ENCODE assay signal across 9 mouse cellular contexts in the genomic region with DNA sequence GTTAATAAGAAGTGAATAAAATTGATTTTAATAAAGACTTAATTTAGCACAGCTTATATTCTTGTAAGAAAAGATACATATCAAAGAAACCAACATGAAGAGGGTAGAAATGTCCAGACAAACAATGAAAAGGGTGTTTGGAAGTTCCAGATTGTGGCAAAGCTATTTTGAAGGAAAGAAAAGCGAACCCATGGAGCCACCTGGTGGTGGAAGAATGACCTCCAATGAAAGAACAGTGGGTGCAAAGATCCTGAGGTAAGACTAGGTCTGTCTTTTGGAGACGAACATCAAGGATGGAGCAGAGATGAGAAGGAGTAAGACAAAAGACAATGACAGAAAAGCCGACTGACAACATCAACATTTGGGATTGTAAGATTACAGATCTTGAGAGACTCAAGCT.
DNase-seq lines count a peak whose midpoint lies in the region; ATAC-seq and TF ChIP-seq lines count a peak whose summit lies in the region.
"Had no signal": no experiment of that assay in that cellular context is flagged by ENCODE, and none has a peak within 500 bp of the region (broad histone marks: within the 10 kb centered on the region; RNA-seq: fewer than 3 reads in every experiment).

No protein-coding gene starts in this region.

- no peak overlapping the region for H3K4me3 ChIP-seq in forebrain, embryonic 14.5 days (ENCODE audit: low read depth, low read length)
- H3K4me3 ChIP-seq in forebrain, embryonic 10.5 days, result no peak overlapping the region
- no peak overlapping the region for H3K4me3 ChIP-seq in lung, postnatal 0 days (ENCODE audit: low read depth, low read length)
- no peak overlapping the region for H3K4me3 ChIP-seq in limb, embryonic 10.5 days
- H3K4me3 ChIP-seq in intestine, embryonic 15.5 days (replicated peaks), result no peak overlapping the region
- H3K4me3 ChIP-seq: limb, embryonic 15.5 days had no signal

- WGBS in forebrain, embryonic 14.5 days, result 48% methylated on average over 3 of the region's 3 CpGs
- WGBS in forebrain, embryonic 10.5 days, result 55% methylated on average over 3 of the region's 3 CpGs
- 30% methylated on average over 3 of the region's 3 CpGs for WGBS in lung, postnatal 0 days
- WGBS in limb, embryonic 10.5 days, result 60% methylated on average over 3 of the region's 3 CpGs
- WGBS in intestine, embryonic 15.5 days, result 55% methylated on average over 3 of the region's 3 CpGs

- no peak for TF ChIP-seq EP300 in lung, postnatal 0 days (IDR thresholded peaks at IDR 0.05)

- no peak overlapping the region for H3K27ac ChIP-seq in forebrain, embryonic 14.5 days (ENCODE audit: low read depth, low read length)
- no peak overlapping the region for H3K27ac ChIP-seq in forebrain, embryonic 10.5 days
- no peak overlapping the region for H3K27ac ChIP-seq in lung, postnatal 0 days (ENCODE audit: low read length)
- no peak overlapping the region for H3K27ac ChIP-seq in limb, embryonic 10.5 days
- no peak overlapping the region for H3K27ac ChIP-seq in intestine, embryonic 15.5 days
- H3K27ac ChIP-seq: limb, embryonic 15.5 days had no signal

- no peak overlapping the region for H3K9ac ChIP-seq in forebrain, embryonic 14.5 days (ENCODE audit: low read length)
- H3K9ac ChIP-seq in lung, postnatal 0 days (replicated peaks; ENCODE audit: low read depth), result no peak overlapping the region
- no peak overlapping the region for H3K9ac ChIP-seq in intestine, embryonic 15.5 days
- H3K9ac ChIP-seq: limb, embryonic 15.5 days had no signal

- no peaks in the 10 kb centered on the region for H3K27me3 ChIP-seq in forebrain, embryonic 14.5 days (replicated peaks; ENCODE audit: control insufficient read depth, insufficient read depth, low read length)
- H3K27me3 ChIP-seq in forebrain, embryonic 10.5 days (ENCODE audit: poor library complexity, severe bottlenecking), result no peaks in the 10 kb centered on the region
- H3K27me3 ChIP-seq in lung, postnatal 0 days (replicated peaks; ENCODE audit: insufficient read depth, low read length), result no peaks in the 10 kb centered on the region
- H3K27me3 ChIP-seq in limb, embryonic 10.5 days (ENCODE audit: low read depth, poor library complexity, severe bottlenecking), result no peaks in the 10 kb centered on the region
- H3K27me3 ChIP-seq in intestine, embryonic 15.5 days (replicated peaks), result no peaks in the 10 kb centered on the region
- H3K27me3 ChIP-seq: limb, embryonic 15.5 days had no signal

- ATAC-seq in forebrain, embryonic 14.5 days, result no peak
- no peak for ATAC-seq in lung, postnatal 0 days
- no peak for ATAC-seq in intestine, embryonic 15.5 days

- DNase-seq in forebrain, embryonic 14.5 days (ENCODE audit: low spot score), result peak; percentile 54
- no peak for DNase-seq in forebrain, embryonic 10.5 days (ENCODE audit: extremely low spot score, low spot score)
- peak; percentile 10 for DNase-seq in lung, postnatal 0 days (ENCODE audit: low spot score)
- no peak for DNase-seq in lung, adult 18-20 months
- DNase-seq in adrenal gland, postnatal 14 days, result peak; percentile 9
- peak; percentile 31 for DNase-seq in limb, embryonic 10.5 days (ENCODE audit: low spot score)
- no peak for DNase-seq in spleen, adult 18-20 months

- peak; percentile 69 for TF ChIP-seq CTCF in lung, postnatal 0 days (IDR thresholded peaks at IDR 0.05)

- no peaks in the 10 kb centered on the region for H3K4me1 ChIP-seq in forebrain, embryonic 14.5 days (ENCODE audit: control insufficient read depth, insufficient read depth, low read length)
- no peaks in the 10 kb centered on the region for H3K4me1 ChIP-seq in forebrain, embryonic 10.5 days
- no peaks in the 10 kb centered on the region for H3K4me1 ChIP-seq in lung, postnatal 0 days (ENCODE audit: insufficient read depth, low read depth, low read length)
- H3K4me1 ChIP-seq in limb, embryonic 10.5 days, result no peaks in the 10 kb centered on the region
- H3K4me1 ChIP-seq in intestine, embryonic 15.5 days (replicated peaks), result no peaks in the 10 kb centered on the region
- H3K4me1 ChIP-seq: limb, embryonic 15.5 days had no signal

- no peaks in the 10 kb centered on the region for H3K9me3 ChIP-seq in forebrain, embryonic 14.5 days (replicated peaks; ENCODE audit: control insufficient read depth, low read length)
- no peaks in the 10 kb centered on the region for H3K9me3 ChIP-seq in forebrain, embryonic 10.5 days
- H3K9me3 ChIP-seq in lung, postnatal 0 days (ENCODE audit: low read length), result no peaks in the 10 kb centered on the region
- H3K9me3 ChIP-seq in limb, embryonic 10.5 days (replicated peaks), result no peaks in the 10 kb centered on the region
- no peaks in the 10 kb centered on the region for H3K9me3 ChIP-seq in intestine, embryonic 15.5 days
- H3K9me3 ChIP-seq: limb, embryonic 15.5 days had no signal

- H3K36me3 ChIP-seq in forebrain, embryonic 14.5 days (ENCODE audit: control insufficient read depth, insufficient read depth, low read length), result no peaks in the 10 kb centered on the region
- no peaks in the 10 kb centered on the region for H3K36me3 ChIP-seq in forebrain, embryonic 10.5 days (replicated peaks)
- no peaks in the 10 kb centered on the region for H3K36me3 ChIP-seq in lung, postnatal 0 days (ENCODE audit: insufficient read depth, low read length)
- no peaks in the 10 kb centered on the region for H3K36me3 ChIP-seq in limb, embryonic 10.5 days
- H3K36me3 ChIP-seq in intestine, embryonic 15.5 days, result no peaks in the 10 kb centered on the region
- H3K36me3 ChIP-seq: limb, embryonic 15.5 days had no signal

- H3K4me2 ChIP-seq in forebrain, embryonic 14.5 days (ENCODE audit: low read length), result no peak overlapping the region
- H3K4me2 ChIP-seq in lung, postnatal 0 days (replicated peaks; ENCODE audit: low read depth, low read length), result no peak overlapping the region
- H3K4me2 ChIP-seq in intestine, embryonic 15.5 days (replicated peaks), result no peak overlapping the region
- H3K4me2 ChIP-seq: limb, embryonic 15.5 days had no signal

Comparison
In these comparisons a context has a peak if more than half of its experiments do, and no peak if none do; other contexts are left out.
1. DNase-seq: peak in forebrain, embryonic 14.5 days (single experiment), lung, postnatal 0 days (single experiment), adrenal gland, postnatal 14 days (single experiment) and limb, embryonic 10.5 days (single experiment); none in forebrain, embryonic 10.5 days (single experiment), lung, adult 18-20 months (0 of 2) and spleen, adult 18-20 months (0 of 2).